Mouse (Mus musculus): Measurements from ENCODE around the gene Arhgef28.

The Arhgef28 gene

GRCm38 (mm10) chr13:98205771-98206545 lies at the start of gene Arhgef28:
Arhgef28 (minus strand) TSS chr13:98206439.
- under 1% methylated on average over 63 of the region's 76 CpGs for WGBS

- WGBS, result 36% methylated on average over 9 of the region's 9 CpGs
These were observed 48.7 kb upstream of the Arhgef28 start for GRCm38 (mm10) chr13:98254921-98255320.

- 85% methylated on average over 10 of the region's 10 CpGs for WGBS
These were observed 43.4 kb upstream of the Arhgef28 start for GRCm38 (mm10) chr13:98249594-98249993.

- WGBS, result 60% methylated on average over 7 of the region's 7 CpGs
These were observed 39.1 kb upstream of the Arhgef28 start for GRCm38 (mm10) chr13:98245386-98245785.

GRCm38 (mm10) chr13:98244571-98245350 lies 38.5 kb upstream of the Arhgef28 start:
- WGBS, result 69% methylated on average over 5 of the region's 5 CpGs

GRCm38 (mm10) chr13:98241531-98242282 lies 35.5 kb upstream of the Arhgef28 start:
- 73% methylated on average over 9 of the region's 9 CpGs for WGBS

- 16% methylated on average over 12 of the region's 12 CpGs for WGBS
These were observed 33.9 kb upstream of the Arhgef28 start for GRCm38 (mm10) chr13:98239978-98240641.

GRCm38 (mm10) chr13:98235451-98235850 lies 29.2 kb upstream of the Arhgef28 start:
- 29% methylated on average over 6 of the region's 6 CpGs for WGBS

- WGBS, result 94% methylated on average over 1 of the region's 1 CpGs
These were observed 24.3 kb upstream of the Arhgef28 start for GRCm38 (mm10) chr13:98230511-98230910.

GRCm38 (mm10) chr13:98226225-98226624 lies 20.0 kb upstream of the Arhgef28 start:
- 71% methylated on average over 2 of the region's 2 CpGs for WGBS

GRCm38 (mm10) chr13:98222848-98223247 lies 16.6 kb upstream of the Arhgef28 start:
- 24% methylated on average over 12 of the region's 12 CpGs for WGBS

- WGBS, result 81% methylated on average over 7 of the region's 7 CpGs
These were observed 3.9 kb upstream of the Arhgef28 start for GRCm38 (mm10) chr13:98210137-98210536.

- 48% methylated on average over 9 of the region's 9 CpGs for WGBS
These were observed 2.6 kb upstream of the Arhgef28 start for GRCm38 (mm10) chr13:98208842-98209241.

- 4% methylated on average over 13 of the region's 13 CpGs for WGBS
These were observed 269 bp upstream of the Arhgef28 start for GRCm38 (mm10) chr13:98206546-98206870.

GRCm38 (mm10) chr13:98205111-98205510 lies 1.1 kb downstream of the Arhgef28 start:
- 39% methylated on average over 8 of the region's 8 CpGs for WGBS

- 91% methylated on average over 8 of the region's 8 CpGs for WGBS
These were observed 1.9 kb downstream of the Arhgef28 start for GRCm38 (mm10) chr13:98204371-98204770.

GRCm38 (mm10) chr13:98201436-98201835 lies 4.8 kb downstream of the Arhgef28 start:
- WGBS, result 73% methylated on average over 9 of the region's 9 CpGs

GRCm38 (mm10) chr13:98192596-98192995 lies 13.6 kb downstream of the Arhgef28 start:
- 58% methylated on average over 10 of the region's 10 CpGs for WGBS

GRCm38 (mm10) chr13:98188500-98188899 lies 17.7 kb downstream of the Arhgef28 start:
- 99% methylated on average over 2 of the region's 2 CpGs for WGBS

GRCm38 (mm10) chr13:98187904-98188303 lies 18.3 kb downstream of the Arhgef28 start:
- 95% methylated on average over 1 of the region's 1 CpGs for WGBS

GRCm38 (mm10) chr13:98186179-98186578 lies 20.1 kb downstream of the Arhgef28 start:
- 47% methylated on average over 5 of the region's 5 CpGs for WGBS

- 73% methylated on average over 3 of the region's 3 CpGs for WGBS
These were observed 21.6 kb downstream of the Arhgef28 start for GRCm38 (mm10) chr13:98184632-98185031.

All from cerebral cortex, adult 2 months (tissue).